Mouse (Mus musculus) lung, postnatal 25 days (tissue): ENCODE data around the gene Gatad2b.
"Not testable (repeated sequence)": the region's sequence is repeated elsewhere in the genome, so short reads cannot be mapped to it uniquely, and the experiment has no call there.

Source experiments
- DNase-seq: peaks from one replicate; pipeline ENCODE4 v3.0.0; 2022; ENCODE audit warnings: low spot score

Gene Gatad2b

GRCm38 (mm10) chr3:90265932-90266741 lies 26.8 kb upstream of the Gatad2b start:
- DNase-seq = peak; percentile 36

GRCm38 (mm10) chr3:90266901-90267775 lies 25.8 kb upstream of the Gatad2b start:
- no peak for DNase-seq

- no peak for DNase-seq
These were observed 24.8 kb upstream of the Gatad2b start for GRCm38 (mm10) chr3:90268190-90268589.

- no peak for DNase-seq
These were observed 24.0 kb upstream of the Gatad2b start for GRCm38 (mm10) chr3:90268971-90269370.

GRCm38 (mm10) chr3:90270784-90271183 lies 22.2 kb upstream of the Gatad2b start:
- no peak for DNase-seq

- no peak for DNase-seq
These were observed 20.8 kb upstream of the Gatad2b start for GRCm38 (mm10) chr3:90272170-90272569.

- DNase-seq = no peak
These were observed 19.1 kb upstream of the Gatad2b start for GRCm38 (mm10) chr3:90273855-90274254.

GRCm38 (mm10) chr3:90275286-90275685 lies 17.7 kb upstream of the Gatad2b start:
- DNase-seq = no peak

GRCm38 (mm10) chr3:90276858-90277257 lies 16.1 kb upstream of the Gatad2b start:
- no peak for DNase-seq

GRCm38 (mm10) chr3:90277793-90278192 lies 15.2 kb upstream of the Gatad2b start:
- no peak for DNase-seq

GRCm38 (mm10) chr3:90278211-90278610 lies 14.8 kb upstream of the Gatad2b start:
- DNase-seq = no peak

GRCm38 (mm10) chr3:90279216-90279615 lies 13.8 kb upstream of the Gatad2b start:
- DNase-seq = no peak

GRCm38 (mm10) chr3:90279743-90280142 lies 13.2 kb upstream of the Gatad2b start:
- no peak for DNase-seq

- no peak for DNase-seq
These were observed 12.3 kb upstream of the Gatad2b start for GRCm38 (mm10) chr3:90280708-90281107.

GRCm38 (mm10) chr3:90284150-90284549 lies 8.8 kb upstream of the Gatad2b start:
- DNase-seq = no peak

- DNase-seq = not testable (repeated sequence)
These were observed 3.6 kb upstream of the Gatad2b start for GRCm38 (mm10) chr3:90289403-90289802.

- no peak for DNase-seq
These were observed 2.4 kb upstream of the Gatad2b start for GRCm38 (mm10) chr3:90290602-90291001.

GRCm38 (mm10) chr3:90291982-90292344 lies 1.0 kb upstream of the Gatad2b start:
- no peak for DNase-seq

- DNase-seq = peak; percentile 24
These were observed 530 bp downstream of the Gatad2b start for GRCm38 (mm10) chr3:90293352-90294063.

- DNase-seq = no peak
These were observed 1.1 kb downstream of the Gatad2b start for GRCm38 (mm10) chr3:90294064-90294440.

- DNase-seq = no peak
These were observed 1.7 kb downstream of the Gatad2b start for GRCm38 (mm10) chr3:90294651-90295050.

- no peak for DNase-seq
These were observed 12.8 kb downstream of the Gatad2b start for GRCm38 (mm10) chr3:90305801-90306200.
